Mouse (Mus musculus) heart, postnatal 14 days (tissue): Measurements from ENCODE around the gene Metrn. TPM values are rescaled to one million over a fixed set of nuclear protein-coding genes. Genes with fewer than 3 reads are reported as not detected.

Experiments
- DNase-seq, 2 experiments: peaks; one replicate each; pipeline ENCODE4 v3.0.0; 2021 to 2022
- intact Hi-C: fragments of 180-260 bp; cut with DNase I; formaldehyde crosslinking; loops from one replicate; pipeline ENCODE4 v1.15.1; 2025
- total RNA-seq, 2 experiments: library from RNA; stranded (reverse); gene quantifications; 2 replicates each; pipeline ENCODE4 v1.2.3; 2021

The Metrn gene
- total RNA-seq, 2 experiments from 2014 or later, result 67.1 to 74.7 TPM

GRCm38 (mm10) chr17:25783861-25784574, 12.9 kb downstream of the Metrn start:
- intact Hi-C loops, result no loop called here
- no peak for DNase-seq

- DNase-seq, result peak; percentile 57 to 69
- intact Hi-C loops, result no loop called here
Observed at GRCm38 (mm10) chr17:25783086-25783485, 13.8 kb downstream of the Metrn start.

GRCm38 (mm10) chr17:25781339-25781738, 15.6 kb downstream of the Metrn start:
- intact Hi-C loops, result no loop called here

DNA sequence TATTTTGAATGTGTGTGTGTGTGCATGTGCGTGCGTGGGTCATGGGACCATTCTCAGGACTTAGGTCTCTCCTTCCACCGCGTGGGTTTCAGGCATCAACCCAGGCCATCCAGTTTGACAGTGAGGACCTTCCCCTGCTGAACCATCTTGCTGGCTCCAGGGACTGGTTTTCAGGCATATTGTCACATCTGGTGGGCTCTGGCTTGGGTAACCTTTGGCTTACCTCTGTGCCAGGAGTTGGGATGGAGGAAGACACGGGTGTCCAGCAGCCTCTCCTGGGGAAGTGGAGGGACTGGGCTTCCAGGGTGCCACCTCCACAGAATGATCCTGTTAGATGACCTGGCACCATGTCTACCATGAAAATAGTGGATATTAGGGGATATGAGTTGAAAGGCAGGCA, 19.0 kb downstream of the Metrn start:
- intact Hi-C loops, result no loop called here
- no peak for DNase-seq

More at GRCm38 (mm10) chr17:25781339-25781738, 15.6 kb downstream of the Metrn start:
- no peak for DNase-seq

DNA sequence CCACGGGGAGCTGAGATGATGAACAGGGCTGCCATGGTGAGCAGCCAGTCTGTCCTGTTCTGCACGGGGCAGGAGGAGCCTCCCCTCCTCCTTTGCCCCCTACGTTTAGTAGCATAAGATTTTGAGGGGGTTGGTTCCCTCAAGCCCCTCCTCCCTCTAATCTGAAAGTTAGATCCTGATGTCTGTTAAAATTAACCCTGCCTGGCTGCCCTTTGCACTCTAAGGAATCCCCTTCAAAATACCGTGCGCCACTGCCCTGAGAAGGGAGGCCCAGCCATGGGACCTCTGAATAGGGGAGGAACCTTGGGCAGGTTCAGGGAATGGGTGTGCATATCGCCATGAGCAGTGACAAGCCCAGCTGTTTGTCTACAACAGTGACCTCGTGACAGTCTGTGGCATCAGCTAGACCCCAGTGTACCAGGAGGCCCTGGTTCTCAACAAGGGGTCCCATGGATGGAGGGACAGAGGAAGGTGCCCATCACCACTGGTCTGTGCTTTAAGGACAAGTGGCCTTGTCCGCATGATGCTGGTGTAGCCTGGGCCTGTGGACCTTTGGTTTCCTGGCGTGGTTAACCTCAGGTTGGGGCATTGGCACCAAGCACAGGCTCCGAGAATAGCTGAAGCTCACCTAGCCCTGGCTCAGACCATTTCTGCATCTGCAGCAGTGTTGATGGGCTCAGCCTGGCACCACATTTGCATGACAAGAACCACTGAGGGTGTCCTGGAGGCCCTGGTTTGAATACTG, 21.4 kb downstream of the Metrn start:
- DNase-seq, result no peak
- intact Hi-C loops, result no loop called here

DNA sequence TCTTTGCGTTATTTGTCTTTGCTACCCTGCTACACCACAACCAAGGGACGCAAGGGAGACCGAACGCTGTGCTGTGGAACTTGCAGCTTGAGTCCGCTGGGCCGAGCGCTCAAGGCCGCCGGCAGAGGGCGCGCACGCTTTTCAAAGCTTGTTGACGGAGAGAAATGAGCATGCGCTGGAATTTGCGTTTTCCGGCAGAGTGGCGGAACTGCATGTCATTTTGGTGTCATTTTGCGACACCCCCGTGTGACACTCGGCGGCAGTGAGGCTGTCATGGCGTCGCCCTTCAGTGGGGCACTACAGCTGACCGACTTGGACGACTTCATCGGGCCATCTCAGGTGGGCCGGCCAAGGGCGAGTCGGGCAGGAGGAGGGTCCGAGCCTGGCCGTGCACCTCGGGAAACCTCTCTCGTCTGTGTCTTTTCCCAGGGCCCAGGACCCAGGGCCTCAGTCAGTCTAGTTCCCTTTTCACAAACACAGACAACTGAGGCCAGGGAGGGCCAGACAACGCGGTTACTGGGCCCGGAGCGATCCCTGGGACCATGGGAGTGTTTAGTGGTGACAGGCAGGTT, 23.3 kb downstream of the Metrn start, which contains the start of gene Narfl:
Gene Narfl (plus strand): TSS at position 228 of the 572 bp plus-strand sequence.
- DNase-seq, result peak; percentile 98
- intact Hi-C loops, result loop anchor here (1.0 to 5.0 kb wide), 2 partner anchors 28 to 94 kb away; partner anchors contain the start of gene Mcrip2

DNA sequence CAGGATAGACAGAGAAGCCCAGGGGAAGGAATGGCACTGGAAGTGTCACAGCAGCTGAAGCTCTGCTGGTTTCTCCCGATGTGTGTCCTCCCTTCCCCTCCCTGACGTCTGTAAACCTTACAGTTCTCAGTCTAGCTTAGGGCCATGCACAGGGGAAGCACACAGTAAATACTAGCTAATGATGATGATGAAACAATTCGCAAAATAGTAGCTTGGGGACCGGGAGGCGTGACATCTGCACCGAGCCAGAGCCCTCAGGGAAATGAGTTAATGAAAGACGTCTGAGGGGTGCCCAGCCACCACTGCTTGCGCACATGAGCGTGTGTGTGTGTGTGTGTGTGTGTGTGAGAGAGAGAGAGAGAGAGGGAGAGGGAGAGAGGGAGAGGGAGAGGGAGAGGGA, 27.6 kb downstream of the Metrn start:
- intact Hi-C loops, result no loop called here
- no peak for DNase-seq

DNA sequence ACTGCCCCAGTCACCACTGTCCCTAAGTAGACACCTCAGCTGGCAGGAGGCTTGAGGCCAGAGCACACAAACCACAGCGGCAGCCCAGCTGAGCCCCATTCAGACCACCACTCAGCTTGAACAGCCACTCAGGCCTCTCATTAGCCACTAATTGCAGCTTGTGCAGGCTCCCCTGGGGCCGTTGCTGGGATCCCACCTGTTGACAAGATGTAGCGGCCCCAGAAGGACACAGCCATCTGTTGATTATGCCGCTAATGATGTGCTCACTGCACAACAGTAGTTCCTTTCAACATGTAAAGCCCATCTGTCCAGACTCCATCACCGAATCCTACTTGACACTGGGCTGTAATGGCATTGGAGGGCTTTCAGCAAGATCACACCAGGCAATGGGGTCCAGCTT, 31.1 kb downstream of the Metrn start:
- no peak for DNase-seq
- intact Hi-C loops, result no loop called here

DNA sequence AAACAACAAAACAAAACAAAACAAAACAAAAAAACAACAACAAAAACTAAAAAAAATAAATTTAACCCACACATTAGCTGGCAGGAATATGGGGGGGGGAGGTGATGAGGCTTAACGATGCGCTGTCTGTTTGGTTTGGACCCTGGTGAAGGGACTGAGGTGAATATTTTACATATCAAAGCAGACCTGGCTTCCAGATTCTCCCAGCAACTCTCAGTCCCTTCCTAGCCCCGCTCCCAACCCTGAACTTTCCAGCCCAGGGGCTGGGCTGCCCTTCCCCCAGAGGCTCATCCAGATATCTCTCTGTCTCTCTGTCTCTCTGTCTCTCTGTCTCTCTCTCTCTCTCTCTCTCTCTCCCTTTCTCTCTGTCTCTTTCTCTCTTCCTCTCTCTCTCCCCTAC, 34.3 kb downstream of the Metrn start:
- no peak for DNase-seq
- intact Hi-C loops, result no loop called here

GRCm38 (mm10) chr17:25761561-25761970, 35.4 kb downstream of the Metrn start:
- intact Hi-C loops, result no loop called here
- no peak for DNase-seq

- intact Hi-C loops, result no loop called here
Observed at GRCm38 (mm10) chr17:25760148-25760547, 36.8 kb downstream of the Metrn start.

DNA sequence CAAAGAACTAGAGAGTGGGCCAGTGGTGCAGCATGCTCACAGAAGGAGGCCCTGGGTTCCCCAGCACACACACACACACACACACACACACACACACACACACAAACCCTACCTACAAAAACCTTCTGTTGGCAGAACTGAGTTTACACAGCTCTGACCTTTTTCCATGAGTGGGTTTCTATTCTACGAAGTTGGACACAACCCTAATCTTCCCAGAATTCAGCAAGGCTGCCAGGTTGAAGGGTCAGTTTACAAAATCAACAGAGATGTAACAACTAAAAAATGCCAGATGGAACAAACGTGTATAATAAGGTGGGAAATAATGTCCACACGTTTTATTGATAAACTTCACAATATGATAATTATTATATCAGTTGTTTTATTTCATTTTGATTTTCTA, 39.2 kb downstream of the Metrn start:
- no peak for DNase-seq
- intact Hi-C loops, result no loop called here

More at GRCm38 (mm10) chr17:25760148-25760547, 36.8 kb downstream of the Metrn start:
- no peak for DNase-seq

- DNase-seq, result no peak
- intact Hi-C loops, result no loop called here
Observed at GRCm38 (mm10) chr17:25756378-25757242, 40.3 kb downstream of the Metrn start.

GRCm38 (mm10) chr17:25755627-25756377, 41.1 kb downstream of the Metrn start:
- DNase-seq, result no peak
- intact Hi-C loops, result no loop called here

GRCm38 (mm10) chr17:25755086-25755485, 41.9 kb downstream of the Metrn start:
- DNase-seq, result no peak
- intact Hi-C loops, result no loop called here

- DNase-seq, result no peak
- intact Hi-C loops, result no loop called here
Observed at GRCm38 (mm10) chr17:25754241-25754640, 42.7 kb downstream of the Metrn start, which contains the start of gene Msln. Msln (minus strand) TSS chr17:25754378.

DNA sequence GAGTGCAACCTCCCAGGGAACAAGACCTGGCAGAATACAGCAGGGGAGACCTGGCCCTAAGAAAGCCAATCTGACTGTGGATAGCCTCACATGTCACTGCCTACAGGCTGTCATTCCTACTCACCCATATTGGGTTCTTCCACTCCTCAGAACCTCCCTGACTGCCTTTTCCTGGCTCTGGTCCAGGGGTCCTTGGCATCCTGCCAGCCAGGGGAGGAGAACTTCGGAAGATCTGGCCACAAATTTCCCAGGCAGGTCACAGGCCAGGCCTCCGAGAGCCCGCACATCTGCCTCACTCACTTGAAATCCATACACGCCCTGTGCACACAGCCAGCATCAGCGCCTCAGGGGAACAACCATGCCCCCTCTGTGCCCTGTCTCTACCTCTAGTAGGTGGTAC, 45.5 kb downstream of the Metrn start:
- intact Hi-C loops, result no loop called here
- peak; percentile 51 to 75 for DNase-seq

- intact Hi-C loops, result no loop called here
- DNase-seq, result no peak
Observed at GRCm38 (mm10) chr17:25749314-25749713, 47.6 kb downstream of the Metrn start.

DNA sequence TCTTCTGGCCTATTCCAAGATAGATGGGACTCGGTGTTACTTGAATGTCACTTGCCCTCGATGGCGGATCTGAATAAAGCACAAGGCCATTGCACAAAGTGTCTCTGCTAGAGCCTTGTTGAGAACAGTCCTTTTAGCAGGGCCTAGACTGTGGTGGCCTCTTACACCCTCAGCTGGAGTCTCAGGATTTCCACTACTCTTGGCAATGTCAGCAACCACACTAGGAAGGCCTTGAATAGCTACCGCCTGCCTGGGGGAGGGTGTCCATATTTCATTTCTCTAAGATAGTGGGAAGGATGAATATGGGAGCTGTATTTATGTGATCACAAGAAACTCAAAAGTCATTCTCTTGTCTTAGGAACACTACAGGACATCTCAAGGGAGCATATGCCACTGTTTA, 48.7 kb downstream of the Metrn start:
- intact Hi-C loops, result no loop called here
- no peak for DNase-seq

GRCm38 (mm10) chr17:25744311-25744710, 52.6 kb downstream of the Metrn start:
- intact Hi-C loops, result no loop called here
- DNase-seq, result no peak
